Mouse (Mus musculus) intestine, embryonic 16.5 days (tissue): ENCODE measurements around the gene Gsg1l2. TPM values are rescaled to one million over a fixed set of nuclear protein-coding genes. Genes with fewer than 3 reads are reported as not detected.

Source experiments
- ATAC-seq: fragments of 200-750 bp; cut with Nextera tagmentation; 2 replicates; pipeline ENCODE4 v1.8.0; 2017; ENCODE audit warnings: moderate TSS enrichment, moderate library complexity
- H3K27ac ChIP-seq: fragments of 300-500 bp; sonication (generic); 2 replicates; pipeline ENCODE4 v1.5.1; 2014; ENCODE audit warnings: mild to moderate bottlenecking, low read length
- H3K27me3 ChIP-seq: fragments of 300-500 bp; sonication (generic); replicated peaks from 2 replicates; pipeline ENCODE4 v1.6.1; 2014; ENCODE audit warnings: low read length, control low read depth, mixed read lengths; ENCODE audit not compliant: control insufficient read depth, insufficient read depth
- H3K36me3 ChIP-seq: fragments of 300-500 bp; sonication (generic); 2 replicates; pipeline ENCODE4 v1.6.1; 2014; ENCODE audit warnings: low read length, control low read depth; ENCODE audit not compliant: control insufficient read depth, insufficient read depth
- H3K4me1 ChIP-seq: fragments of 300-500 bp; sonication (generic); 2 replicates; pipeline ENCODE4 v1.6.1; 2014; ENCODE audit warnings: low read length, control low read depth, mixed read lengths; ENCODE audit not compliant: control insufficient read depth, insufficient read depth
- H3K4me2 ChIP-seq: fragments of 300-500 bp; sonication (generic); 2 replicates; pipeline ENCODE4 v1.6.1; 2014; ENCODE audit warnings: low read depth, low read length, control low read depth
- H3K4me3 ChIP-seq: fragments of 300-500 bp; sonication (generic); 2 replicates; pipeline ENCODE4 v1.5.1; 2014; ENCODE audit warnings: mild to moderate bottlenecking, low read length
- H3K9ac ChIP-seq: fragments of 300-500 bp; sonication (generic); 2 replicates; pipeline ENCODE4 v1.6.1; 2014; ENCODE audit warnings: low read depth, low read length
- H3K9me3 ChIP-seq: fragments of 300-500 bp; sonication (generic); 2 replicates; pipeline ENCODE4 v1.6.1; 2016; ENCODE audit warnings: low read length, control low read depth; ENCODE audit not compliant: control insufficient read depth
- whole genome bisulfite sequencing: fragments of 180-500 bp; shearing (Covaris S2); extraction: QIAGEN DNeasy Blood & Tissue Kit; methylation state at CpG from one replicate; pipeline ENCODE4 v1.1.7; 2014; 5-methylcytosine and 5-hydroxymethylcytosine counted together
- polyA plus RNA-seq: library from polyadenylated mRNA; unstranded; fragments of >200 nt; fragmentation: Nextera tagmentation; extraction: Ambion mirVana; gene quantifications from 2 replicates; pipeline ENCODE4 v1.2.1, GENCODE M21; 2015

Gene Gsg1l2
- polyA plus RNA-seq, 1 experiment from 2014 or later = 0.26 TPM

GRCm38 (mm10) chr11:67757373-67758167, 16.8 kb upstream of the Gsg1l2 start:
- Histone ChIP-seq H3K27me3 (no peaks in the 10 kb centered on the region), H3K4me3 (no peak overlapping the region), H3K4me1 (no peaks in the 10 kb centered on the region), H3K4me2 (no peak overlapping the region), H3K9ac (no peak overlapping the region), H3K9me3 (no peaks in the 10 kb centered on the region), H3K36me3 (no peaks in the 10 kb centered on the region), H3K27ac (no peak overlapping the region)
- ATAC-seq = no peak
- 62% methylated on average over 15 of the region's 15 CpGs for WGBS

GRCm38 (mm10) chr11:67771053-67771452, 3.4 kb upstream of the Gsg1l2 start, which contains the start of gene Glp2r:
Glp2r (minus strand) TSS chr11:67771153.
- Histone ChIP-seq H3K4me2 (peak within 1 kb of the TSS; percentile 21; the same call in 1 of the 2 replicates), H3K9me3 (no peaks in the 10 kb centered on the region), H3K36me3 (no peaks in the 10 kb centered on the region), H3K4me3 (peak within 1 kb of the TSS; percentile 25), H3K27me3 (no peaks in the 10 kb centered on the region), H3K9ac (peak within 1 kb of the TSS; percentile 43; the same call in 1 of the 2 replicates), H3K4me1 (no peaks in the 10 kb centered on the region), H3K27ac (peak within 1 kb of the TSS; percentile 61; the same call in 1 of the 2 replicates)
- WGBS = 54% methylated on average over 14 of the region's 14 CpGs
- no peak for ATAC-seq

- WGBS = 64% methylated on average over 2 of the region's 2 CpGs
- Histone ChIP-seq H3K9ac (no peak overlapping the region), H3K4me1 (no peaks in the 10 kb centered on the region), H3K4me3 (no peak overlapping the region), H3K9me3 (no peaks in the 10 kb centered on the region), H3K27ac (no peak overlapping the region), H3K27me3 (no peaks in the 10 kb centered on the region), H3K36me3 (no peaks in the 10 kb centered on the region), H3K4me2 (no peak overlapping the region)
- no peak for ATAC-seq
Observed at GRCm38 (mm10) chr11:67771691-67772090, 2.7 kb upstream of the Gsg1l2 start.

- Histone ChIP-seq H3K4me3 (no peak overlapping the region), H3K4me1 (no peaks in the 10 kb centered on the region), H3K27ac (no peak overlapping the region), H3K9ac (no peak overlapping the region), H3K27me3 (no peaks in the 10 kb centered on the region), H3K9me3 (no peaks in the 10 kb centered on the region), H3K4me2 (no peak overlapping the region), H3K36me3 (no peaks in the 10 kb centered on the region)
- no peak for ATAC-seq
- WGBS = 15% methylated on average over 8 of the region's 8 CpGs
Observed at GRCm38 (mm10) chr11:67772577-67772976, 1.8 kb upstream of the Gsg1l2 start.

GRCm38 (mm10) chr11:67790182-67790581, 15.8 kb downstream of the Gsg1l2 start:
- no peaks in the 10 kb centered on the region for H3K36me3 ChIP-seq
- no peaks in the 10 kb centered on the region for H3K27me3 ChIP-seq
- no peak overlapping the region for H3K9ac ChIP-seq
- H3K4me2 ChIP-seq = no peak overlapping the region
- H3K4me3 ChIP-seq = no peak overlapping the region
- 80% methylated on average over 11 of the region's 11 CpGs for WGBS
- ATAC-seq = no peak
- no peaks in the 10 kb centered on the region for H3K4me1 ChIP-seq
- no peaks in the 10 kb centered on the region for H3K9me3 ChIP-seq
- H3K27ac ChIP-seq = no peak overlapping the region

- H3K27me3 ChIP-seq = no peaks in the 10 kb centered on the region
- H3K4me2 ChIP-seq = no peak within 1 kb of the TSS
- H3K36me3 ChIP-seq = no peaks in the 10 kb centered on the region
- H3K9ac ChIP-seq = no peak within 1 kb of the TSS
- no peak within 1 kb of the TSS for H3K4me3 ChIP-seq
- H3K4me1 ChIP-seq = no peaks in the 10 kb centered on the region
- no peak for ATAC-seq
- 76% methylated on average over 7 of the region's 7 CpGs for WGBS
- no peak within 1 kb of the TSS for H3K27ac ChIP-seq
- H3K9me3 ChIP-seq = no peaks in the 10 kb centered on the region
Observed at GRCm38 (mm10) chr11:67797931-67798330, 23.5 kb downstream of the Gsg1l2 start, which contains the start of gene Dhrs7c. Dhrs7c (plus strand) TSS chr11:67798187.

- Histone ChIP-seq H3K4me3 (no peak overlapping the region), H3K4me2 (no peak overlapping the region), H3K36me3 (no peaks in the 10 kb centered on the region), H3K9me3 (no peaks in the 10 kb centered on the region), H3K27me3 (no peaks in the 10 kb centered on the region), H3K27ac (no peak overlapping the region), H3K9ac (no peak overlapping the region), H3K4me1 (no peaks in the 10 kb centered on the region)
- ATAC-seq = no peak
Observed at GRCm38 (mm10) chr11:67800130-67800723, 25.8 kb downstream of the Gsg1l2 start.

GRCm38 (mm10) chr11:67801169-67801568, 26.8 kb downstream of the Gsg1l2 start:
- no peak for ATAC-seq
- WGBS = 56% methylated on average over 8 of the region's 8 CpGs

GRCm38 (mm10) chr11:67805538-67805937, 31.1 kb downstream of the Gsg1l2 start:
- Histone ChIP-seq H3K4me2 (no peak overlapping the region), H3K27ac (no peak overlapping the region), H3K9ac (no peak overlapping the region), H3K4me3 (no peak overlapping the region), H3K4me1 (no peaks in the 10 kb centered on the region), H3K9me3 (no peaks in the 10 kb centered on the region), H3K27me3 (no peaks in the 10 kb centered on the region), H3K36me3 (no peaks in the 10 kb centered on the region)
- 97% methylated on average over 1 of the region's 1 CpGs for WGBS
- ATAC-seq = no peak

More at GRCm38 (mm10) chr11:67801169-67801568, 26.8 kb downstream of the Gsg1l2 start:
- Histone ChIP-seq H3K4me2 (no peak overlapping the region), H3K9me3 (no peaks in the 10 kb centered on the region), H3K27ac (no peak overlapping the region), H3K4me3 (no peak overlapping the region), H3K9ac (no peak overlapping the region), H3K4me1 (no peaks in the 10 kb centered on the region), H3K27me3 (no peaks in the 10 kb centered on the region), H3K36me3 (no peaks in the 10 kb centered on the region)
